Mouse (Mus musculus) thymus, adult 2 months (tissue): ENCODE measurements around the gene Ccdc137. TPM values are rescaled to one million over a fixed set of nuclear protein-coding genes. Genes with fewer than 3 reads are reported as not detected.

Experiments used
- DNase-seq: peaks from one replicate; pipeline ENCODE4 v3.0.0; 2021
- H3K27ac ChIP-seq: fragments of 200-500 bp; 2 replicates; pipeline ENCODE4 v1.5.1; 2012; ENCODE audit warnings: low read length, control low read depth; ENCODE audit not compliant: control insufficient read depth, insufficient read depth
- H3K27me3 ChIP-seq: fragments of 200-500 bp; 2 replicates; pipeline ENCODE4 v1.6.1; 2012; ENCODE audit warnings: mild to moderate bottlenecking, low read length, moderate library complexity, mixed read lengths; ENCODE audit not compliant: control insufficient read depth, insufficient read depth
- H3K36me3 ChIP-seq: fragments of 200-500 bp; 2 replicates; pipeline ENCODE4 v1.6.1; 2012; ENCODE audit warnings: mild to moderate bottlenecking, low read length, moderate library complexity; ENCODE audit not compliant: control insufficient read depth, insufficient read depth
- H3K4me1 ChIP-seq: fragments of 200-500 bp; replicated peaks from 2 replicates; pipeline ENCODE4 v1.6.1; 2012; ENCODE audit warnings: low read length; ENCODE audit not compliant: control insufficient read depth, insufficient read depth
- H3K4me3 ChIP-seq: fragments of 200-500 bp; 2 replicates; pipeline ENCODE4 v1.5.1; 2012; ENCODE audit warnings: mild to moderate bottlenecking, low read length, control low read depth, moderate library complexity; ENCODE audit not compliant: control insufficient read depth, insufficient read depth
- CTCF ChIP-seq: fragments of 200-500 bp; IDR thresholded peaks from 2 replicates; pipeline ENCODE4 v1.5.1; 2012; ENCODE audit warnings: mild to moderate bottlenecking, control low read depth, low read length, moderate library complexity, borderline replicate concordance; ENCODE audit not compliant: control insufficient read depth, poor library complexity, insufficient read depth; ENCODE audit errors: extremely low read depth
- POLR2A ChIP-seq: fragments of 200-500 bp; IDR thresholded peaks from 2 replicates; pipeline ENCODE4 v1.6.1; 2012; ENCODE audit warnings: mild to moderate bottlenecking, low read length, control low read depth, moderate library complexity; ENCODE audit not compliant: control insufficient read depth, poor library complexity, insufficient read depth; ENCODE audit errors: extremely low read depth
- WGBS: fragments of 180-500 bp; shearing (Covaris S2); methylation state at CpG from one replicate; pipeline ENCODE4 v1.1.7; 2018; 5-methylcytosine and 5-hydroxymethylcytosine counted together
- polyA plus RNA-seq: library from polyadenylated mRNA; depleted of rRNA; stranded (reverse); fragments of >200 nt; gene quantifications from 2 replicates; pipeline ENCODE4 v1.2.3, GENCODE M21; 2012

Ccdc137 gene
- polyA plus RNA-seq, 1 experiment, result 30.1 TPM

DNA sequence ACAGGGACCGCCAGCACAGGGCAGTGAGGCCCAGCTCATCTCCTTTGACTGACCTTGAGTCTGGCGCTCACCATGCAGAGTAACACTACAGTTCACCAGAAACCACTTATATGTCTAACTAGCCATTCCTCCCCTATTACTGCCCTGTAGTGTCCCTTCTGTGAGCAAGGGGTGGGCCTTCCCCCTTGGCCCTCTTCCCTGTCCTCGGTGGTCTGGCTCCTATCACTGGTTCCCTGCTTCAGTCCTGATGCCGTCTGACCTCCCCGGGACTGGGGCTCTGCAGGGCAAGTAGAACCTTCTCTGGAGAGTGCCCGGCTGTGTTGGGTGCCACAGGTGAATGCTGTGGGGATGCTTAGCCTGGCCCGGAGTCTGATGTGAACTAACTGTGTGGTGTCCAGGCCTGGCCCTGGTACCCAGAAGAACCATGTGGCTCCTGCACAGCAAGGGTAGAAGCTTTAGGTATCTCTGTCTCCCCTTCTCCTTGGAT, 25.6 kb downstream of the Ccdc137 start:
- TF ChIP-seq CTCF (no peak), POLR2A (no peak)
- Histone ChIP-seq H3K4me1 (peaks cover 14% of the 10 kb centered on the region), H3K27ac (no peak overlapping the region; the same call in 1 of the 2 replicates), H3K27me3 (no peaks in the 10 kb centered on the region), H3K4me3 (no peak overlapping the region), H3K36me3 (peaks cover 26% of the 10 kb centered on the region)
- no peak for DNase-seq
- WGBS, result 93% methylated on average over 7 of the region's 7 CpGs

DNA sequence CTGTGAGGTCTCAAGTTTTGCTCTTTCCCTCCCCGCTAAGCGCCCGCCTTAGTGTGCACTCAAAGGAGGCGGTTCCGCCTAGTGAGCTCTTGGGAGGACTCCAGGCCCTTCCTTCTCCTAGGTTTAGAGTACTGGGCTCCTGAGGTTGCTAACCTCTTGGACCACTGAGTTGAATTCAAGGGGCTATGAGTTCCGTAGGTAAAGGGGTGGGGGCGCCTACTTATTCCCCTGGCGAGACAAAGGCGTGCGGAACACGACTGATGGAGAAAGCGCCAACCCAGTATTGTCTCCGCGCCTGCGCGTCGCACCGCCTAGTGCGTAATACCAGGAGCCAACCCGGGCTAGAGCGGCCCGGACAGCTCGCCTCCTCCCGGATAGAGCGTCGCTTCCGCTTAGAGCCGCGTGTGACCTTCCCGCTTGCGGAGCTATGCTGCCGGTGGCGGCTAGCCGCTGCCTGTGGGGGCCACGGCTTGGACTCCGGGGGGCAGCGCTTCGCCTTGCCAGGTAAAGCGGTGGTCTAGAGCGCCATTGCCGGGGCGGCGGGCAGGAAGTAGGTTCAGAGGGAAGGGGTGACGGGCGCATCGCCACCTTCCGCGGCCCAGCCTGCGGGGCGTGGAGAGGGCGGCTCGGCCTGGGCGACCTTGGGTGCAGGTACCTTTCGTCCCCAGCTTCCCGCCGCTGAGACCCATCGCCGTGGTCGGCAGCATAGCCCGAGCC, 26.5 kb downstream of the Ccdc137 start, which contains the start of gene Mrpl12:
Mrpl12 (plus strand) TSS at position 349 of the 717 bp plus-strand sequence.
- peaks cover 14% of the 10 kb centered on the region for H3K4me1 ChIP-seq
- peak; percentile 56 for TF ChIP-seq POLR2A
- TF ChIP-seq CTCF, result no peak
- peak within 1 kb of the TSS; percentile 15; the same call in 1 of the 2 replicates for H3K27ac ChIP-seq
- H3K36me3 ChIP-seq, result peaks cover 16% of the 10 kb centered on the region; the same call in 1 of the 2 replicates
- WGBS, result under 1% methylated on average over 60 of the region's 60 CpGs
- no peaks in the 10 kb centered on the region for H3K27me3 ChIP-seq
- peak; percentile 87 for DNase-seq
- H3K4me3 ChIP-seq, result peak within 1 kb of the TSS; percentile 82

DNA sequence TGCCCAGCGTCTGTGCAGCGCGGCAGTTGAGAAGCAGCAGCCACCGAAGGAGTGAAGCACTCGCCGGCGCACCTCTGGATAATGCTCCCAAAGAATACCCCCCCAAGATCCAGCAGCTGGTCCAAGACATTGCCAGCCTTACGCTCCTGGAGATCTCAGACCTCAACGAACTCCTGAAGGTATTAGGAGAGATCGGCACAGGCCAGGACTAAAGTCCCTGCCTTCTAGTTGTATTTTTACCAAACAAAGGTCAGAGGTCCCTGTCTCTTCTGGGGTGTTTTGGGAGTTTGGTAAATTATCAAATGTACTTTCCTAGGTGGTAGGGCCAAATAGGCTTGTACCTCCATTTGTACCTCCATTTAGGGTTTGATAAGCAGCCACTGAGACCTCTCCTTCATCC, 27.3 kb downstream of the Ccdc137 start:
- peak overlapping the region; percentile 82 for H3K4me3 ChIP-seq
- no peaks in the 10 kb centered on the region for H3K27me3 ChIP-seq
- DNase-seq, result no peak
- WGBS, result 12% methylated on average over 10 of the region's 10 CpGs
- TF ChIP-seq CTCF (no peak), POLR2A (no peak)
- peaks cover 10% of the 10 kb centered on the region; the same call in 1 of the 2 replicates for H3K36me3 ChIP-seq
- peaks cover 14% of the 10 kb centered on the region for H3K4me1 ChIP-seq
- no peak overlapping the region for H3K27ac ChIP-seq

DNA sequence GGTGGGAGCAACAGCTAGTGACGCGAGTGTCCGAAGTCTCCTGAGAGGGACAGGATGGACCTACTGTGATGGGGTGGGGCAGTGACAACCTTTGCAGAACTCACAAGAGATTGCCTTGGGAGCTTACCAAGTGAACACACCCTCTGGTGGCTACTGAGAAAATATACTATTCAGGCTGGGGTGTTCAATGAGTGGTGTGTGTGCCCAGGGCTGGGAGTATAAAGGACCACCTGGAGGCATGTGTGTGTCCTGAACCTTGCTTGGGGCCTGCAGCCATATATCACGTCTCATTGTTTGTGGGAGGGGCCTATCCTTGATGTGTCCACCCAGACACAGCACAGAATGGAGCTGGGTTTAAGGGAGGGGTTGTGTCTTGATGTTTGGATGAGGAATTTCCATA, 30.6 kb downstream of the Ccdc137 start:
- no peak for DNase-seq
- H3K27me3 ChIP-seq, result no peaks in the 10 kb centered on the region
- WGBS, result 87% methylated on average over 4 of the region's 4 CpGs
- TF ChIP-seq POLR2A, result no peak
- no peak for TF ChIP-seq CTCF
- H3K36me3 ChIP-seq, result peaks cover 6% of the 10 kb centered on the region; the same call in 1 of the 2 replicates
- H3K27ac ChIP-seq, result no peak overlapping the region
- no peak overlapping the region for H3K4me3 ChIP-seq
- H3K4me1 ChIP-seq, result peaks cover 32% of the 10 kb centered on the region

DNA sequence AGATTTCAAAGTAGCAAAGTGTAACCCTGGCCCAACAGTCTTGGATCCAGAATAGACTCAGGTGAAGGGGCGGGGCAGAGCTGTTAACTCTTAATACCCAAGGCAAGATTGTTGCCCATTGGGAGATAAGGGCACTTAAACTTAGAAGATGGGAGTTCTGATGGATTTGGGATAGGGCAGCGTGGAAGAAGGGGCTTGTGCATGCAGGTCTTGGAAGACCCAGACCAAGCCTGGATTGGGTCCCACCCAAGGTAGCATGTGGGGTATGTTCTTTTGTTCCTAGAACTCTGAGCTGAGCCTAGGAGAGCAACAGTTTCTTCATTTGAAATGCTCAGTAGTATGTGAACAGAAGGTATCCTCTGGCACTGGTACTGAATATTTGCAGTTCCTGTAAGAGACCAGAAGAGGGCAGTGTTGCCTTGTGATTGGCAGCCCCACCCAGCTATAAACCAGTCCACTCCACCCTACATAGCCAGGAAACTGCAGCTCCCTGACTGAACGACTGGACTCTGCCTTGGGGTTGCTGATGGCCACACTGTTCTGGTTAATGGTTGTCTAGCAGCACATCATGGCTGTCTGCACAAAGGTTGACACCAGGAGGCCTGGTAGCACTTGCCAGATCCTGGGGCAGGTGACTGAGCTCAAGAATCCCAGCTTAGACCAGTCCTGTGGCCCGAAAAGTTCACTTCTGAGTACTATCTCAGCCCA, 31.3 kb downstream of the Ccdc137 start:
- Histone ChIP-seq H3K36me3 (peaks cover 6% of the 10 kb centered on the region; the same call in 1 of the 2 replicates), H3K27ac (no peak overlapping the region), H3K4me3 (no peak overlapping the region), H3K4me1 (peaks cover 26% of the 10 kb centered on the region), H3K27me3 (no peaks in the 10 kb centered on the region)
- WGBS, result 69% methylated on average over 4 of the region's 4 CpGs
- DNase-seq, result peak; percentile 68
- TF ChIP-seq POLR2A, result no peak
- TF ChIP-seq CTCF, result peak; percentile 21; the same call in 1 of the 2 replicates

DNA sequence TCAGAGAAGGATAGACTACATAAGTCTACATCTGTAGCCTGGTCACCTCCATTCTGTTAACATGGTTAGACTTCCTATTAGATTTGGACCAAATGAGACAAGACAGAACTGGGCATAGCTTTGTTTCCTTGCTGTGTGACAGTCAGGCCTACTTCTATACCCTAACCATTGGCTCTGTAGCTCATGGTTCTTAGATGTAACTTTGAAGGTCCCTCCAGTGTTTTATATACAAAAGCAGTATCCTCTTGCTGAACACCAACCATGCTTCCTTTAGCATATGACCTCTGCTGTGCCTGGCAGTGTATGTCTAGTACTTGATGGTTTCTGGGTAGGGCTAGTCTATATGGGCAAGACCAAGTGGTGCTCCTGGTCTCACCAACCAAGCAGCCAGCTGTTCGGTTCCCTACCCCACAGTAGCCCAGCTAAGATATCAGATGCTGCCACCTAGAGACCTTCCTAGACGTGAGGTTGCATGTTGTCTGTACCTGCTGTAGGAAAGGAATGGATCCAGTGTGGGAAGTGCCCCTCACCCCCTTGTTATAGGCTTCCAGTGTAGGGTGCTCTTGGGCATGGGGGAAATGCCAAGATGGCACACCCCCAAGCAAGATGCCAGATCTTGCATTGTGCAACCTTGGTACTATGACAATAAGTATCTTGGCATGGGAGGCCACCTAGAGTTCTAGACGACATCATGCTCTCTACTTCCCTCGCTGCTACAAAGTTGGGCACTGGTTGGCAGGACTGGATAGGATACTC, 32.6 kb downstream of the Ccdc137 start:
- peaks cover 6% of the 10 kb centered on the region; the same call in 1 of the 2 replicates for H3K36me3 ChIP-seq
- DNase-seq, result no peak
- H3K4me1 ChIP-seq, result peaks cover 20% of the 10 kb centered on the region
- H3K27me3 ChIP-seq, result no peaks in the 10 kb centered on the region
- TF ChIP-seq POLR2A (no peak), CTCF (no peak)
- 63% methylated on average over 4 of the region's 4 CpGs for WGBS
- no peak overlapping the region for H3K27ac ChIP-seq
- H3K4me3 ChIP-seq, result no peak overlapping the region
